Mouse (Mus musculus): ENCODE results near the gene Mpig6b. TPM values are rescaled to one million over a fixed set of nuclear protein-coding genes. Genes with fewer than 3 reads are reported as not detected.
A peak's percentile ranks its signal among the peaks of the same experiment; 100 is the strongest.

The Mpig6b gene
- polyA plus RNA-seq, 1 experiment from 2014 or later: 0.56 TPM

- Histone ChIP-seq H3K9ac (peak within 1 kb of the TSS; percentile 52), H3K4me2 (peak within 1 kb of the TSS; percentile 57), H3K4me1 (peaks cover 33% of the 10 kb centered on the region), H3K9me3 (replicated peaks) (no peaks in the 10 kb centered on the region), H3K4me3 (peak within 1 kb of the TSS; percentile 25), H3K36me3 (ENCODE audit: poor library complexity, severe bottlenecking) (peaks cover 30% of the 10 kb centered on the region), H3K27me3 (peaks cover 49% of the 10 kb centered on the region), H3K27ac (no peak within 1 kb of the TSS)
- no peak; the same call in 1 of the 2 replicates for ATAC-seq
- WGBS: 1% methylated on average over 48 of the region's 48 CpGs
These were observed 735 bp downstream of the Mpig6b start, which contains the start of gene Ly6g6c for GRCm38 (mm10) chr17:35064951-35065947. Gene Ly6g6c, plus strand, starts transcription at chr17:35065388.

GRCm38 (mm10) chr17:35064378-35064877, 1.6 kb downstream of the Mpig6b start:
- Histone ChIP-seq H3K4me1 (peaks cover 40% of the 10 kb centered on the region), H3K9me3 (replicated peaks) (no peaks in the 10 kb centered on the region), H3K4me3 (peak overlapping the region; percentile 25; the same call in 1 of the 2 replicates), H3K9ac (peak overlapping the region; percentile 8; the same call in 1 of the 2 replicates), H3K36me3 (ENCODE audit: poor library complexity, severe bottlenecking) (peaks cover 32% of the 10 kb centered on the region), H3K4me2 (peak overlapping the region; percentile 57), H3K27me3 (peaks cover 49% of the 10 kb centered on the region), H3K27ac (no peak overlapping the region)
- WGBS: 34% methylated on average over 10 of the region's 10 CpGs
- ATAC-seq: no peak

DNA sequence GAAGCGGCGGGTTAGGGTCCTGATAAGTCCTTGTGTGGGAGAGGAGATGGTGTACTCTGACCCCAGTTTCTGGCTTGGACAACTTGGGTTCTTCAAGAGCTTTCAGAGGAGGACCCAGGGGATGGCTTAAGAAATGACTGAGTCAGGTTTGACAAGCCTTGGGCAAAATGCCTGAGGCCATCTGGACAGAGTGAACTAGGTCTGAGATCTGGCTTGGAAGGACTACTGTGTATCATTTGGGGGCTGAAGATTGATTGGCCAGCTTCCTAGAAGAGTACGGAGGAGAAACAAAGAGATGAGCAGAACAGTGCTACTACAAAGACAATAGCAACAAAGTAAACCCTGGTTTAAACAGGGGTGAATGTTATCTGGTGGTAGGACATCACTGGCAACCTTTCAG, 2.5 kb downstream of the Mpig6b start:
- 89% methylated on average over 3 of the region's 3 CpGs for WGBS

GRCm38 (mm10) chr17:35061299-35061698, 4.7 kb downstream of the Mpig6b start:
- Histone ChIP-seq H3K9me3 (replicated peaks) (no peaks in the 10 kb centered on the region), H3K4me1 (peaks cover 47% of the 10 kb centered on the region), H3K27ac (no peak overlapping the region), H3K9ac (peak overlapping the region; percentile 43), H3K36me3 (ENCODE audit: poor library complexity, severe bottlenecking) (peaks cover 42% of the 10 kb centered on the region), H3K4me3 (peak overlapping the region; percentile 79; the same call in 1 of the 2 replicates), H3K4me2 (peak overlapping the region; percentile 91; the same call in 1 of the 2 replicates), H3K27me3 (peaks cover 33% of the 10 kb centered on the region)
- ATAC-seq: no peak
- 78% methylated on average over 8 of the region's 8 CpGs for WGBS

More for the DNA sequence above, 2.5 kb downstream of the Mpig6b start:
- Histone ChIP-seq H3K27ac (no peak overlapping the region), H3K27me3 (peaks cover 49% of the 10 kb centered on the region), H3K36me3 (ENCODE audit: poor library complexity, severe bottlenecking) (peaks cover 32% of the 10 kb centered on the region), H3K4me1 (peaks cover 44% of the 10 kb centered on the region), H3K9ac (no peak overlapping the region), H3K9me3 (replicated peaks) (no peaks in the 10 kb centered on the region), H3K4me2 (no peak overlapping the region), H3K4me3 (no peak overlapping the region)
- no peak for ATAC-seq

DNA sequence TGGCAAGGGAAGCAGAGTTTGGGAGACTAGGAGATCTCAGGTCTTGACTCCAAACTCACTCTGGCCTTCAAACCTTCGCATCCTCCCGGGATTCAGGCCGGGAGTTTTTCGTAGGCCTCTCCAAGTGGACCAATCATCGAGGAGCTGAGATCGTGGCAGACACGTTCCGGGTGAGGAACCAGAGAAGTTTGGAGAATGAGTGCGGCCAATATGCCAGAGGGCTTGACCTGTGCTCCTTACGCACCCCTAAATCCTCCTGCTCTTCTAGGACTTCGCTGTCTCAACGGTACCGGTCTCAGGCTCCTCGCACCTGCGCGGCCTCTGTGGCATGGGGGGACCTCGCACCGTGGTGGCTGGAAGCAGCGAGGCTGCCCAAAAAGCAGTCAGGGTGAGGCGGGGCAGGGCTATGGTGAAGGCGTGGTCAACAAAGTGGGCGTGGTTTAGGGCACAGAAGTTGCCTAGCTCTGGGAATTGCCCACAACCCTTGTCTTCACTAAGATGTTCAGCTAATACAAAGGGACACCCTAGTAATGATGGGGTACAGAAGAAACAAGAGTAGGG, 5.2 kb downstream of the Mpig6b start:
- Histone ChIP-seq H3K9ac (peak overlapping the region; percentile 90), H3K27me3 (peaks cover 28% of the 10 kb centered on the region), H3K9me3 (replicated peaks) (no peaks in the 10 kb centered on the region), H3K4me1 (peaks cover 47% of the 10 kb centered on the region), H3K4me2 (peak overlapping the region; percentile 91), H3K36me3 (ENCODE audit: poor library complexity, severe bottlenecking) (peaks cover 47% of the 10 kb centered on the region), H3K27ac (no peak overlapping the region), H3K4me3 (peak overlapping the region; percentile 79)
- WGBS: 60% methylated on average over 22 of the region's 22 CpGs
- ATAC-seq: no peak

- peak overlapping the region; percentile 90 for H3K9ac ChIP-seq
- 23% methylated on average over 14 of the region's 14 CpGs for WGBS
- peaks cover 53% of the 10 kb centered on the region for H3K36me3 ChIP-seq (ENCODE audit: poor library complexity, severe bottlenecking)
- peaks cover 40% of the 10 kb centered on the region for H3K4me1 ChIP-seq
- H3K9me3 ChIP-seq (replicated peaks): no peaks in the 10 kb centered on the region
- H3K27ac ChIP-seq: peak overlapping the region; percentile 94; the same call in 1 of the 2 replicates
- ATAC-seq: 0 out of 2 replicates have a peak, but pooled peaks have one; percentile 1
- H3K4me2 ChIP-seq: peak overlapping the region; percentile 91
- H3K27me3 ChIP-seq: peaks cover 21% of the 10 kb centered on the region
- H3K4me3 ChIP-seq: peak overlapping the region; percentile 79
These were observed 5.9 kb downstream of the Mpig6b start for GRCm38 (mm10) chr17:35060071-35060470.

GRCm38 (mm10) chr17:35058911-35059892, 6.8 kb downstream of the Mpig6b start, which contains the start of gene Ddah2:
Gene Ddah2, plus strand, starts transcription at chr17:35059035.
- under 1% methylated on average over 57 of the region's 57 CpGs for WGBS
- peaks cover 32% of the 10 kb centered on the region for H3K4me1 ChIP-seq
- H3K9ac ChIP-seq: peak within 1 kb of the TSS; percentile 90
- peak; percentile 92 for ATAC-seq
- peak within 1 kb of the TSS; percentile 91 for H3K4me2 ChIP-seq
- no peaks in the 10 kb centered on the region for H3K9me3 ChIP-seq (replicated peaks)
- peak within 1 kb of the TSS; percentile 94 for H3K27ac ChIP-seq
- peak within 1 kb of the TSS; percentile 79 for H3K4me3 ChIP-seq
- H3K27me3 ChIP-seq: peaks cover 12% of the 10 kb centered on the region
- H3K36me3 ChIP-seq (ENCODE audit: poor library complexity, severe bottlenecking): peaks cover 59% of the 10 kb centered on the region

GRCm38 (mm10) chr17:35058316-35058715, 7.7 kb downstream of the Mpig6b start:
- Histone ChIP-seq H3K27ac (peak overlapping the region; percentile 94; the same call in 1 of the 2 replicates), H3K27me3 (peaks cover 3% of the 10 kb centered on the region; the same call in 1 of the 2 replicates), H3K4me2 (peak overlapping the region; percentile 91), H3K9me3 (replicated peaks) (no peaks in the 10 kb centered on the region), H3K36me3 (ENCODE audit: poor library complexity, severe bottlenecking) (peaks cover 65% of the 10 kb centered on the region), H3K4me1 (peaks cover 30% of the 10 kb centered on the region), H3K9ac (no peak overlapping the region), H3K4me3 (peak overlapping the region; percentile 79)
- ATAC-seq: 0 out of 2 replicates have a peak, but pooled peaks have one; percentile 0
- 78% methylated on average over 9 of the region's 9 CpGs for WGBS

GRCm38 (mm10) chr17:35057090-35057489, 8.9 kb downstream of the Mpig6b start:
- no peak for ATAC-seq
- Histone ChIP-seq H3K27me3 (no peaks in the 10 kb centered on the region), H3K4me2 (no peak overlapping the region), H3K9ac (no peak overlapping the region), H3K9me3 (replicated peaks) (no peaks in the 10 kb centered on the region), H3K4me3 (no peak overlapping the region), H3K4me1 (peaks cover 34% of the 10 kb centered on the region), H3K27ac (no peak overlapping the region), H3K36me3 (ENCODE audit: poor library complexity, severe bottlenecking) (peaks cover 64% of the 10 kb centered on the region)
- 85% methylated on average over 3 of the region's 3 CpGs for WGBS

DNA sequence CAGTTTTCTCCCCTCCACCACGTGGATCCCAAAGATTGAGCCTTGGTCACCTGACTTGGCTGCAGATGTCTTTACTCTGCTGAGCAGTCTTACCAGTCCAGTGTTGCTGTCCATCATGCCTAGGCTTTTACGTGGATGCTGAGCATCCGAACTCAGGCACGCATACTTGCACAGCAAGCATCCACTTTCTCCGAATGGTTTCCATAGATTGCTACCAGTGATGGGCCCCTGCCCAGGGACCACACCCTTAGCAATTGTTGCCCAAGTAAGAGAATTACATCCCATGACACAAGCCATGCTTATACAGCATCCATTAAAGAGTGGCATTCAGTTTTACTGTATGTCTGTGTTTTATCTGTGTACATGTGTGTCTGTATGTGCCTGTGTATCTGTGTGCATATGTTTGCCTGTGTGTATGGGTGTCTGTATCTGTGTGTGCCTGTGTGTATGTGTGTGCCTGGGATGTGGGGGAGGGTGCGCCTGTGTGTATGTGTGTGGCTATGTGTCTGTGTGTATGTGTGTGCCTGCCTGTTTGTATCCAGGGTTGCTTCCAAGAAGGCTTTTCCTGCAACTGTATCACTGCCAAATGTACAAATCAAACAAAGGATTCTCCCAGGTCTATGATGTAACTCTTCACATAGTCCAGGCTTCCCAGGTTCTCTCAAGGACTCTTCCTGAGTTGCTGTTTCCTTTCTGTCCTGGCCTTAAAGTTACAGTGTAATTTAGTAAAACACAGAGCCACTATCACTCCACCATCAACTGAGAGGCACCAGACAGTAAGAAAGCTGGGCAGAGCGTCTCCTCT, 10.1 kb downstream of the Mpig6b start:
- H3K9ac ChIP-seq: no peak overlapping the region
- ATAC-seq: no peak
- H3K4me1 ChIP-seq: peaks cover 36% of the 10 kb centered on the region
- peaks cover 54% of the 10 kb centered on the region for H3K36me3 ChIP-seq (ENCODE audit: poor library complexity, severe bottlenecking)
- no peak overlapping the region for H3K4me3 ChIP-seq
- WGBS: 90% methylated on average over 7 of the region's 7 CpGs
- H3K27ac ChIP-seq: no peak overlapping the region
- H3K9me3 ChIP-seq (replicated peaks): no peaks in the 10 kb centered on the region
- no peak overlapping the region for H3K4me2 ChIP-seq
- no peaks in the 10 kb centered on the region for H3K27me3 ChIP-seq

All from forebrain, embryonic 13.5 days (tissue).